Mouse (Mus musculus): Measurements from ENCODE around the gene Ric3.

GRCm38 (mm10) chr7:109012998-109013625, 70.0 kb downstream of the Ric3 start:
- TF ChIP-seq EP300 (IDR thresholded peaks at IDR 0.05; ENCODE audit: low read depth): no peak
- no peak for TF ChIP-seq CTCF (IDR thresholded peaks at IDR 0.05; ENCODE audit: low read depth)

All from liver, postnatal 0 days (tissue).